Mouse (Mus musculus) intestine, embryonic 16.5 days (tissue): ENCODE measurements at regions not wholly inside any gene's neighbourhood (a gene's known extent, or its start where the extent isn't known, plus 50 kb on each side); places are given as distances from the start of the nearest gene placed in this dataset.

ENCODE experiments used
- ATAC-seq: fragments of 200-750 bp; cut with Nextera tagmentation; 2 replicates; pipeline ENCODE4 v1.8.0; 2017; ENCODE audit warnings: moderate TSS enrichment, moderate library complexity
- H3K27ac ChIP-seq: fragments of 300-500 bp; sonication (generic); 2 replicates; pipeline ENCODE4 v1.5.1; 2014; ENCODE audit warnings: mild to moderate bottlenecking, low read length
- H3K27me3 ChIP-seq: fragments of 300-500 bp; sonication (generic); replicated peaks from 2 replicates; pipeline ENCODE4 v1.6.1; 2014; ENCODE audit warnings: low read length, control low read depth, mixed read lengths; ENCODE audit not compliant: control insufficient read depth, insufficient read depth
- H3K36me3 ChIP-seq: fragments of 300-500 bp; sonication (generic); 2 replicates; pipeline ENCODE4 v1.6.1; 2014; ENCODE audit warnings: low read length, control low read depth; ENCODE audit not compliant: control insufficient read depth, insufficient read depth
- H3K4me1 ChIP-seq: fragments of 300-500 bp; sonication (generic); 2 replicates; pipeline ENCODE4 v1.6.1; 2014; ENCODE audit warnings: low read length, control low read depth, mixed read lengths; ENCODE audit not compliant: control insufficient read depth, insufficient read depth
- H3K4me2 ChIP-seq: fragments of 300-500 bp; sonication (generic); 2 replicates; pipeline ENCODE4 v1.6.1; 2014; ENCODE audit warnings: low read depth, low read length, control low read depth
- H3K4me3 ChIP-seq: fragments of 300-500 bp; sonication (generic); 2 replicates; pipeline ENCODE4 v1.5.1; 2014; ENCODE audit warnings: mild to moderate bottlenecking, low read length
- H3K9ac ChIP-seq: fragments of 300-500 bp; sonication (generic); 2 replicates; pipeline ENCODE4 v1.6.1; 2014; ENCODE audit warnings: low read depth, low read length
- H3K9me3 ChIP-seq: fragments of 300-500 bp; sonication (generic); 2 replicates; pipeline ENCODE4 v1.6.1; 2016; ENCODE audit warnings: low read length, control low read depth; ENCODE audit not compliant: control insufficient read depth
- WGBS: fragments of 180-500 bp; shearing (Covaris S2); extraction: QIAGEN DNeasy Blood & Tissue Kit; methylation state at CpG from one replicate; pipeline ENCODE4 v1.1.7; 2014; 5-methylcytosine and 5-hydroxymethylcytosine counted together

DNA sequence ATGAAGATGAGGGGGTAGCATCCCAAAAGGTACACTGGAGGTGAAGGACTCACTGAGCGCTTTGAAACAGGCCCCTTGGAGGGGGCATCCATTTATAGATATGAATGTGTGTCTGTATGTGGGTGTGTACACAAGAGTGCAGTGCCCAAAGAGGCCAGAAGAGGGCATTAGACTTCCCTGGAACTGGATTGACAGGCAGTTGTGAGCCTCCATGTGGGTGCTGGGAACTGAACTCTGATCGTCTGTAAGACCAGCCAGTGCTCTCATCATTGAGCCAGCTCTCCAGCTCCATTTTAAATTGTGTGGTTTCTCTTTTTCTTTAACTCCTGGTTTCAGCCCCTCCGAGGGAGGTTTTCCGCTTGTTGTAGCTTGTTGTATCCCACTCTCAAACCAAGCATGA, 67.6 kb upstream of the 1700021F07Rik start:
- no peaks in the 10 kb centered on the region for H3K27me3 ChIP-seq
- H3K4me2 ChIP-seq, result no peak overlapping the region
- H3K4me1 ChIP-seq, result 0 out of 2 replicates have a peak, but pooled peaks cover 3% of the 10 kb centered on the region
- 98% methylated on average over 4 of the region's 4 CpGs for WGBS
- no peak for ATAC-seq
- no peak overlapping the region for H3K4me3 ChIP-seq
- no peak overlapping the region for H3K27ac ChIP-seq
- no peaks in the 10 kb centered on the region for H3K36me3 ChIP-seq
- H3K9ac ChIP-seq, result no peak overlapping the region
- H3K9me3 ChIP-seq, result peaks cover 6% of the 10 kb centered on the region; the same call in 1 of the 2 replicates

DNA sequence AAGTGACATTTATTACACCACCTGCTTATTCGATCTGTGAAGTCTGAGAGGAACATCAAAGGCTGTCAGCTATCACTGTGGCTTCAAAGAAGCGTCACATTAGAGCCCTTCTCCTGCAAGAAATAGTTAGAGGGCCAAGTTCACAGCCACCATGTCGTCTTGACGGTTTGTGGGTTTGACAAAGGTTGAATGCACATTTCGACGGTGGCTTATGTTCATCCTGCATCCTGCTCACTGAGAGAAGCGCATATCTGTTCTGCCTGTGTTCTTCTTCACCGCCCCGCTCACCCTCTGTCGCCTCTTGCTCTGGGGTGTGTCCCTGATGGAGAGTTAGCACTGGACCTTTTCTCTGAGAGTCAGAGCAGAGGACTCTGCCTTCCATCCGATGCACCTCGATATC, 67.2 kb upstream of the 1700021F07Rik start:
- ATAC-seq, result no peak
- H3K36me3 ChIP-seq, result no peaks in the 10 kb centered on the region
- H3K27me3 ChIP-seq, result no peaks in the 10 kb centered on the region
- H3K4me2 ChIP-seq, result no peak overlapping the region
- peaks cover 6% of the 10 kb centered on the region; the same call in 1 of the 2 replicates for H3K9me3 ChIP-seq
- 88% methylated on average over 12 of the region's 12 CpGs for WGBS
- no peak overlapping the region for H3K9ac ChIP-seq
- H3K4me3 ChIP-seq, result no peak overlapping the region
- 0 out of 2 replicates have a peak, but pooled peaks cover 3% of the 10 kb centered on the region for H3K4me1 ChIP-seq
- no peak overlapping the region for H3K27ac ChIP-seq

DNA sequence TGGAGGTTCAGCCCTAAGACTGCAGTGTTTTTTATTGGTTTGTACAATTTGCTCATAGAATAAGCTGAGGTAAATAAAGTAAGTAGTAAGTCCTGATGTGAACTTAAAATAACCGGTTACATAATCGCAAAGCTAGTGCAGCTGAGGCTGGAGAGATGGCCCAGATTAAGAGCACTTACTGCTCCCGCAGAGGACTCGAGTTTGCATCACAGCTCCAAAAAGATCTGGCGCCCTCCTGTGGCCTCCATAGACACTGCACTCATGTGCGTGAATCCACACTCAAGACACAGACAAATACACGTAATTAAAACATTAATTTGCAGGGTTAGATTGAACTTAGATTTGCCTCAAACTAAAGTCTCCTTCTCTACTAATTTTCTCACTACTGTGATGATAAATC, 66.3 kb upstream of the 1700021F07Rik start:
- no peaks in the 10 kb centered on the region for H3K27me3 ChIP-seq
- ATAC-seq, result no peak
- peaks cover 6% of the 10 kb centered on the region; the same call in 1 of the 2 replicates for H3K9me3 ChIP-seq
- 86% methylated on average over 7 of the region's 7 CpGs for WGBS
- H3K4me3 ChIP-seq, result no peak overlapping the region
- no peaks in the 10 kb centered on the region for H3K36me3 ChIP-seq
- no peak overlapping the region for H3K27ac ChIP-seq
- no peak overlapping the region for H3K4me2 ChIP-seq
- 0 out of 2 replicates have a peak, but pooled peaks cover 3% of the 10 kb centered on the region for H3K4me1 ChIP-seq
- H3K9ac ChIP-seq, result no peak overlapping the region

DNA sequence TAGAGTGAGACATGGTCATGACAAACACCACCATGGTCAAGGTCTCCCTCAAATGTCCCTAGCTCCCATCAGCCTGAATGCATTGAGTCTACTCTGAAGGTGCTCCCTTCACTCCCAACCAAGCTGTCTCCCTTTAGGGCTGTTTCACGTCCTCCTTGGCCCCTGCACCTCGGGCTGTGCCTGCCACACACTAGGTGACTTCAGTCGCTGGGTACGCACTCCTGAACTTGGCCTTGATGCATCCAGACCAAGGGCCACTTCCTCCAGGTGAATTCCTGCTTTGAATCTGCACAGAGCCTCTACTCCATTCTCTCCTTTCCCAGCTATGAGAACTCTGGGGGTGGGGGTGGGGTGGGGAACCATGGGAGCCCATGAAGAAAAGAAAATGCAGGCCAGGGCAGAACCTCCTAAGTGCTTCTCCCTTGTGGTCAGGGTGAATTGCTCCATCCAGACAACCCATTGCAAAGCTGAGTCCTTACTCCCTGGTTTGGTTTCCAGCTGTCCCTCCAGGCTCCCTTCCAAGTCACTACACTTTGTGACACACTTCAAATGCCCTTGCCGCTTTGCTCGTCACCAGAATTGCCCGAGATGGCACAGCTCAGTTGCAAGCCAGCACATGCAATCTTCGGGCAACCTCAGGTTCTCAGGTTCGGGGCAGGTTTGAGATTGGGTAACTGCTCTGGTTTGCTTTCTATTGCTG, 65.3 kb upstream of the 1700021F07Rik start:
- ATAC-seq, result no peak
- H3K9ac ChIP-seq, result no peak overlapping the region
- no peak overlapping the region for H3K27ac ChIP-seq
- H3K9me3 ChIP-seq, result peaks cover 6% of the 10 kb centered on the region; the same call in 1 of the 2 replicates
- 85% methylated on average over 9 of the region's 9 CpGs for WGBS
- H3K4me3 ChIP-seq, result no peak overlapping the region
- no peaks in the 10 kb centered on the region for H3K36me3 ChIP-seq
- H3K4me2 ChIP-seq, result no peak overlapping the region
- H3K27me3 ChIP-seq, result no peaks in the 10 kb centered on the region
- H3K4me1 ChIP-seq, result 0 out of 2 replicates have a peak, but pooled peaks cover 2% of the 10 kb centered on the region

DNA sequence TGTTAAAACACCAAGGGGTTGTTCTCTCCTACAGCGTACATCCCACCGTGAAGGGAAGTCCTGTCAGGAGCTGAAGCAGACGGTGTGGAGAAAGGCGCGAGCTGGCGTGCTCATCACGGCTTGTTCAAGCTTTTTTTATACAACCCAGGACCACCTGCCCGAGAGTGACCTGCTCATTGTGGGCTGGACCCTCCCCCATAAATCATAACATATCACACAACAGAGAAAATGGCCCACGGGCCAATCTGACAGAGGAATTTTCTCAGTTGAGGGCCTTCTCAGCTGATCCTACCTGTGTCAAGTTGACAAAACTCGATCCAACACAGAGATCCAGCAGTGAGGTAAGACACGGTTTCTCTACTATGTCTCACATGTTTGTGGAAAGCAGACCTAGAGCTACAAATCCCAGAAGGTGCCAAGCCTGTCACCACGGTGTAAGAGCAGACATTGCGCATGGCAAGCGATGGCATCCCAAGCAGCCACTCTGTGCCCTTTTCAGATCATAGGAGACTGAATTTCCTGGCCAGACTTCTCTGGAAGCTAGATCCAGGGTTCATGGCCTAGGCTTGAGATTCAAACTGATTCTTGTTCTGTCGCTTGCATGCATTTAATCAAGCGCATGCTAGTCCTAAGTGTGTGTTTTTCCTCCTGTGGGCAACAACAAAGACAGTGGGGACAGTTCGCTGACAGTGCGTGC, 64.6 kb upstream of the 1700021F07Rik start:
- WGBS, result 90% methylated on average over 18 of the region's 18 CpGs
- ATAC-seq, result no peak
- H3K4me1 ChIP-seq, result no peaks in the 10 kb centered on the region

DNA sequence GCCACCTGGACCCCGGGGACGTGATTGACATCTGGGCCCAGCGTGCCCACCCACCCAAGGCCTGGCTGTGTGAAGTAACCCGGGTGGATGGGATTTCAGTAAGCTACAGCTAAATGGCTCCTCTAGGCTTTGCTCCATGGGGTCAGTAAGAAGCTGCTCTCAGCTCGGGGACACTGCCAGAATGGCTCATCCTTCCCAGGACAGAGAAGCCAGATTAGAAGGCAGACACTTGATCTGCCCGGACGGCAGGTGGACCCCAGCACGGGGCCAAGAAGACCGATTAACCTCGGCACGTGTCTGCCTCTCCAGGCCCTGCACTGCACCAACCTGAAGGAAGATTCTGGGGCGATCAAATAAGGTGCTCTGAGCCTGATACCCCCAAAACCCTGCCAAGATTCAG, 63.5 kb upstream of the 1700021F07Rik start:
- Histone ChIP-seq H3K9ac (no peak overlapping the region), H3K27me3 (no peaks in the 10 kb centered on the region), H3K4me3 (no peak overlapping the region), H3K9me3 (peaks cover 6% of the 10 kb centered on the region; the same call in 1 of the 2 replicates), H3K4me2 (no peak overlapping the region), H3K27ac (no peak overlapping the region), H3K4me1 (no peaks in the 10 kb centered on the region), H3K36me3 (no peaks in the 10 kb centered on the region)
- WGBS, result 88% methylated on average over 12 of the region's 12 CpGs
- no peak for ATAC-seq

More for the DNA sequence above, 64.6 kb upstream of the 1700021F07Rik start:
- Histone ChIP-seq H3K4me3 (no peak overlapping the region), H3K27ac (no peak overlapping the region), H3K9me3 (peaks cover 6% of the 10 kb centered on the region; the same call in 1 of the 2 replicates), H3K4me2 (no peak overlapping the region), H3K27me3 (no peaks in the 10 kb centered on the region), H3K36me3 (no peaks in the 10 kb centered on the region), H3K9ac (no peak overlapping the region)

DNA sequence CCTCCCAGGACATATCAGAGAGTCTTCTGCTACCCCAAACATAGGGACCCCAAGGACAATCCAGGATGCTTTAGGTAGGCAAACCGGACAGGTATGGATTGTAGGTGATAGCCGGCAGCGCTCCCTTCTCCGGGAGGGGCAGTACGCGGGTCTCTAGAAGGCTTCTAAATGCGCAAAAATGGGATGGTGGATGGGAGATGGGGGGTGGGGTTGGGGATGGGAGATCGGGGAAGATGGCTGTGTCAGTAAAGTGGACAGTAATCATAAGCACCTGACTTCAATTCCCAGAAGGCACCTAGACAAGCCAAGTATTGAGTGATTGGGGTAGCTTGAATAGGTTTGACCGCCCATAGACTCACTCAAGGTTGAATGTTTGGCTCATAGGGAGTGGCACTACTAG, 59.1 kb upstream of the 1700021F07Rik start:
- no peaks in the 10 kb centered on the region for H3K4me1 ChIP-seq
- WGBS, result 95% methylated on average over 9 of the region's 9 CpGs
- H3K27me3 ChIP-seq, result no peaks in the 10 kb centered on the region
- no peak overlapping the region for H3K4me2 ChIP-seq
- no peak overlapping the region for H3K27ac ChIP-seq
- no peak overlapping the region for H3K9ac ChIP-seq
- no peak for ATAC-seq
- no peak overlapping the region for H3K4me3 ChIP-seq
- H3K36me3 ChIP-seq, result no peaks in the 10 kb centered on the region
- H3K9me3 ChIP-seq, result no peaks in the 10 kb centered on the region

DNA sequence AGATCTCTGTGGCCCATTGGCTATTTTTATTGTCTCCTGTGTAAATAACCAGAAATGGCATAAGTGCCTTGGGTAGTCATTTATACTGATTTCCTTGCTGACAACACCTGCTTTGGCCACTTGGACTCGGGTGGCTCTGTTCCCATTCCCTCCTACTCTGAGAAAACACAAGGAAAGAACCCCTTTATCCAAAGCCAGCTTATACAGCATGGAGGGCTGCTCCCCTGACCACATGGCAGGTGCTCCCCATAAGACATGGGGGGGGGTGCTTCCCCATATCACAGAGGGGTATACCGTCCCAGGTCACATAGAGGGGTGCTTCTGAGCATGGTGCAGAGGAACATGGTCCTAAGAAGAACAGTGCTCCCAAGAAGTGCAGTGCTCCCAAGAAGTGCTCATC, 57.8 kb upstream of the 1700021F07Rik start:
- ATAC-seq, result no peak
- 91% methylated on average over 2 of the region's 2 CpGs for WGBS
- Histone ChIP-seq H3K4me1 (no peaks in the 10 kb centered on the region), H3K9ac (no peak overlapping the region), H3K27me3 (no peaks in the 10 kb centered on the region), H3K9me3 (no peaks in the 10 kb centered on the region), H3K4me3 (no peak overlapping the region), H3K27ac (no peak overlapping the region), H3K36me3 (no peaks in the 10 kb centered on the region), H3K4me2 (no peak overlapping the region)

DNA sequence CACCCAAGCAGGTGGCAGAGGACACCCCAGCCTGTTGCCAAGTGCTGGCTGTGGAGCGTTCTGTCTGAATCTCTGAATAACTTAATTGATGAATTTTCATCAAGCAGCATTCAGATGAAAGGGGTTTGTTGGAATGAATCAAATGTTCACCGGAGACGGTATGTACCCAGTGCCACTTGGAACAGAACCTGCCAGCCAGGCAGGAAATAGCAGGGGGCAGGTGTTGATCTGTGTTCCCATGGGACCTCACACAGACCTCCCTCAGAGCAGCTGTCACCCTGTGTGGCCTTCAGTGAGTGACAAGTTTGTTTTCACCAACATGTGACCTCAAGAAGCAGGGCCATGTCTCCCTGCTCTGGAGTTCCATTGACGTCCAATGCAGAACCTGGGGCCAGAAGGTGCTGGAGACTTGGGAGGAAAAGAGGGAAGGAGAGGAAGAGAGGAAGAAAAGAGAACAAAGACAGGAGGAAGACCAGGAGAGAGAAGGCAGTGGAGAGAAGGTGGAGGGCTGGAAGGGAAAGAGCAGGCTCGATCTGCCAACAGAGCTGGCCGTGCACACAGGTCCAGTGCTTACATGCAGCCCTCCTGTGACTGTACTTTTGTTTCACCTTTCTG, 57.3 kb upstream of the 1700021F07Rik start:
- H3K9ac ChIP-seq, result no peak overlapping the region
- no peak overlapping the region for H3K4me2 ChIP-seq
- no peaks in the 10 kb centered on the region for H3K9me3 ChIP-seq
- H3K4me3 ChIP-seq, result no peak overlapping the region
- no peaks in the 10 kb centered on the region for H3K4me1 ChIP-seq
- no peaks in the 10 kb centered on the region for H3K36me3 ChIP-seq
- WGBS, result 74% methylated on average over 6 of the region's 6 CpGs
- H3K27ac ChIP-seq, result no peak overlapping the region
- no peak for ATAC-seq
- H3K27me3 ChIP-seq, result no peaks in the 10 kb centered on the region
